Mouse (Mus musculus) liver, embryonic 12.5 days (tissue): ENCODE results near the gene Mrpl43. TPM values are rescaled to one million over a fixed set of nuclear protein-coding genes. Genes with fewer than 3 reads are reported as not detected.

ENCODE experiments used
- ATAC-seq: fragments of 200-750 bp; cut with Nextera tagmentation; 2 replicates; pipeline ENCODE4 v1.8.0; 2017; ENCODE audit warnings: moderate number of reproducible peaks, mild to moderate bottlenecking, moderate library complexity
- H3K27ac ChIP-seq: fragments of 300-500 bp; sonication (generic); 2 replicates; pipeline ENCODE4 v1.5.1; 2016; ENCODE audit warnings: mild to moderate bottlenecking
- H3K27me3 ChIP-seq: fragments of 300-500 bp; sonication (generic); replicated peaks from 2 replicates; pipeline ENCODE4 v1.6.1; 2016; ENCODE audit warnings: mild to moderate bottlenecking, moderate library complexity
- H3K36me3 ChIP-seq: fragments of 300-500 bp; sonication (generic); 2 replicates; pipeline ENCODE4 v1.6.1; 2016; ENCODE audit warnings: mild to moderate bottlenecking, moderate library complexity
- H3K4me1 ChIP-seq: fragments of 300-500 bp; sonication (generic); 2 replicates; pipeline ENCODE4 v1.6.1; 2016
- H3K4me2 ChIP-seq: fragments of 300-500 bp; sonication (generic); 2 replicates; pipeline ENCODE4 v1.6.1; 2016; ENCODE audit warnings: mild to moderate bottlenecking, moderate library complexity
- H3K4me3 ChIP-seq: fragments of 300-500 bp; sonication (generic); 2 replicates; pipeline ENCODE4 v1.5.1; 2016; ENCODE audit warnings: mild to moderate bottlenecking, moderate library complexity
- H3K9ac ChIP-seq: fragments of 300-500 bp; sonication (generic); 2 replicates; pipeline ENCODE4 v1.6.1; 2016; ENCODE audit warnings: mild to moderate bottlenecking, moderate library complexity
- H3K9me3 ChIP-seq: fragments of 300-500 bp; sonication (generic); replicated peaks from 2 replicates; pipeline ENCODE4 v1.6.1; 2016; ENCODE audit warnings: mild to moderate bottlenecking, moderate library complexity
- WGBS: fragments of 180-500 bp; shearing (Covaris S2); methylation state at CpG from one replicate; pipeline ENCODE4 v1.1.7; 2016; ENCODE audit not compliant: insufficient replicate concordance; 5-methylcytosine and 5-hydroxymethylcytosine counted together
- polyA plus RNA-seq: library from polyadenylated mRNA; unstranded; fragments of >200 nt; fragmentation: Nextera tagmentation; extraction: Ambion mirVana; gene quantifications from 2 replicates; pipeline ENCODE4 v1.2.1, GENCODE M21; 2016

Mrpl43 gene
- polyA plus RNA-seq, 1 experiment from 2014 or later = 47.6 TPM

DNA sequence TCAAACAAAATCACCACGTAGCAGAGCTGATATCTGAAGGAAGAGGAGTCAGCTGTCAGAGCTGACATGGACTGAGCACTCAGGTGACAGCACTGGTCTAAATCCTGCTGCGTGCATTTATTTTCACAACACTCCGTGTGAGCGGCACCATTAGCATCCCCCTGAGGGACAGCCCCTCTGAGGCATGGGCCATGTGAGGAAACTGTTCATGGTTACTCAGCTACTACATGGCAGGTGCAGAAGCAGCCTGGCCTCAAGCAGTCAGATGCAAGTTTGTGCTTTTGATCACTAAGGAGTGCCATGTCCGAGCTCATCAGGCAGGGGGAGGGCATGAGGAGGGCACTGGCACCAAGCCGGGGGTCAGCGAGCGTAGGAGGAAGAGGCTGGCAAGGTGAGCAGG is 6.6 kb downstream of the Mrpl43 start:
- H3K9ac ChIP-seq = no peak overlapping the region
- H3K4me2 ChIP-seq = no peak overlapping the region
- peaks cover 58% of the 10 kb centered on the region for H3K36me3 ChIP-seq
- no peak overlapping the region for H3K4me3 ChIP-seq
- WGBS = 82% methylated on average over 8 of the region's 8 CpGs
- peaks cover 14% of the 10 kb centered on the region for H3K4me1 ChIP-seq
- H3K27me3 ChIP-seq = no peaks in the 10 kb centered on the region
- ATAC-seq = no peak
- no peak overlapping the region for H3K27ac ChIP-seq
- no peaks in the 10 kb centered on the region for H3K9me3 ChIP-seq

DNA sequence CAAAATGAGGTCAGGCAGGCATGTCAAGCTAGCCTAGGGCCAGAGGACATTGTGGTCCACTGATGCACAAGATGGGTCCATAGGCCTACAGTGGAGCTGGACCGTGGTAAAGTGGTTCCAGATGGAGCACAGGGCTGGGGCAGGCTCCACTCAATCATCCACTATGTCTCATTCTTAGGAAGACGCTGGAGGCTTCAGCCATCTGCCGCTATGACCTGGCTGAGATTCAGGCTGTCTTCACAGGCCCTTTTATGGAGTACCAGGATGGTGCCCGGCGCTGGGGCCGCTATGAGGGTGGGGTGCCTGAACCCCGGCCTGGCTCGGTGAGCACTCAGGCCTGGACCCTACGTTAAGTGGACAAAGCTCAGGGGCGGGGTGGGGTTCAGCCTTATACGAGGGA is 8.5 kb downstream of the Mrpl43 start:
- WGBS = 81% methylated on average over 11 of the region's 11 CpGs
- no peak for ATAC-seq
- no peak overlapping the region for H3K9ac ChIP-seq
- H3K27ac ChIP-seq = no peak overlapping the region
- H3K4me2 ChIP-seq = no peak overlapping the region
- no peaks in the 10 kb centered on the region for H3K9me3 ChIP-seq
- no peaks in the 10 kb centered on the region for H3K27me3 ChIP-seq
- peaks cover 16% of the 10 kb centered on the region for H3K4me1 ChIP-seq
- H3K4me3 ChIP-seq = no peak overlapping the region
- H3K36me3 ChIP-seq = peaks cover 40% of the 10 kb centered on the region

DNA sequence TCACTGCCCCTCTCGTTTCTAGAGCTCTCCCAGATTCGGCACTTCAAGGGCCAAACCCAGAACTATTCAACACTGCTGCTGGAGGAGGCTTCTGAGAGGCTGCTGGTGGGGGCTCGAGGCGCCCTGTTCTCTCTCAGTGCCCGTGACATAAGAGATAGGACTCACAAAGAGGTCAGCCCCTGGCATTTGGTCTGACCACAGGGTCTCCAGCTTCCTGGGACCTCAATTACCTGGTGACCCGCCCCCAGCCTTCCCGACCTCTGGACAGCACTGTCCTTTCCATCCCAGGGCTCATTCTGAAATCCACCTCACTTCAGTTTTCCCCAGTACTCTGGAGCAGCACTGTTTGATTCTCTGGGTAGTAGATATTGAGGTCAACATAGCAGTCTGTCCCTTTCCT is 13.5 kb downstream of the Mrpl43 start:
- H3K9me3 ChIP-seq = no peaks in the 10 kb centered on the region
- no peak overlapping the region for H3K27ac ChIP-seq
- ATAC-seq = no peak
- H3K4me3 ChIP-seq = no peak overlapping the region
- WGBS = 43% methylated on average over 7 of the region's 7 CpGs
- peaks cover 13% of the 10 kb centered on the region for H3K36me3 ChIP-seq
- H3K9ac ChIP-seq = no peak overlapping the region
- H3K4me1 ChIP-seq = peaks cover 28% of the 10 kb centered on the region
- peaks cover 41% of the 10 kb centered on the region for H3K27me3 ChIP-seq
- no peak overlapping the region; the same call in 1 of the 2 replicates for H3K4me2 ChIP-seq

DNA sequence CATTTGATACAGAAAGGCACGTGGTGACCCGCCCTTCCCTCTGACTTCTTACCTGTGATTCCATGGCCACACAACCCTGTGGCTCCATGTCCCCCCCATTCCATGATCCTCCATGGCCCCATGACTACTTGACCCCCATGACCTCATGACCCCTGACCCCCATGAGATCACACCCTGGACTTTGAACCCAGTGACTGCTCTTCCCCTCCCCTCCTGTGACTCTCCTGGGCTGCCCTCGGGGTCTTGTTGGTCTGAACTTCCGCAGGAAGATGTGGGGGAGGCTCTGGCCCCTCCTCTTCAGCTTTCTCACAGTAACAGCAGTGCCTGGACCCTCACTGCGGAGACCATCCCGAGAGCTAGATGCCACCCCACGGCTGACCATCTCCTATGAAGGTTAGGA is 14.0 kb downstream of the Mrpl43 start:
- Histone ChIP-seq H3K36me3 (peaks cover 8% of the 10 kb centered on the region; the same call in 1 of the 2 replicates), H3K9ac (no peak overlapping the region), H3K27ac (no peak overlapping the region), H3K4me2 (no peak overlapping the region; the same call in 1 of the 2 replicates), H3K9me3 (no peaks in the 10 kb centered on the region), H3K27me3 (peaks cover 45% of the 10 kb centered on the region), H3K4me3 (no peak overlapping the region), H3K4me1 (peaks cover 28% of the 10 kb centered on the region)
- no peak for ATAC-seq
- WGBS = 33% methylated on average over 7 of the region's 7 CpGs

DNA sequence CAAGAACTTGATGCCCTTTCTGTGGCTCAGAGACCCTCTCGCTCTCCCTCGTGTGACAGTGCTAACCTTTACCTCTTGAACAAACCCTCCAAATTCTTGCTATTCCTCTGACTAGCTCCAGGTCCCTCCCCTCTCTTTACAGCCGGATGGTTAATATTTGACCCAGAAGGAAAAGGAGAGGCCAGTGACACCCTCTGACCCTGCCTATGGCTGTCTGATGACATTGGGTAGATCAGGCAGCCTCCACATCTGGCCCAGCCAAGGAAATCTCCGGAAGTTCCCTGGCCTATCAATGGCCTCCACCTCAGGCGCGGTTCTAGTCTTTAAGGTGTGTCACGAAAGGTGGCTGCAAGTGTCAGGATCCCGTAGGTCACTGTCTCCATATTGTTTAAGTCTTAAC is 15.2 kb downstream of the Mrpl43 start:
- H3K27ac ChIP-seq = peak overlapping the region; percentile 57
- no peak overlapping the region for H3K4me3 ChIP-seq
- H3K4me1 ChIP-seq = peaks cover 27% of the 10 kb centered on the region

DNA sequence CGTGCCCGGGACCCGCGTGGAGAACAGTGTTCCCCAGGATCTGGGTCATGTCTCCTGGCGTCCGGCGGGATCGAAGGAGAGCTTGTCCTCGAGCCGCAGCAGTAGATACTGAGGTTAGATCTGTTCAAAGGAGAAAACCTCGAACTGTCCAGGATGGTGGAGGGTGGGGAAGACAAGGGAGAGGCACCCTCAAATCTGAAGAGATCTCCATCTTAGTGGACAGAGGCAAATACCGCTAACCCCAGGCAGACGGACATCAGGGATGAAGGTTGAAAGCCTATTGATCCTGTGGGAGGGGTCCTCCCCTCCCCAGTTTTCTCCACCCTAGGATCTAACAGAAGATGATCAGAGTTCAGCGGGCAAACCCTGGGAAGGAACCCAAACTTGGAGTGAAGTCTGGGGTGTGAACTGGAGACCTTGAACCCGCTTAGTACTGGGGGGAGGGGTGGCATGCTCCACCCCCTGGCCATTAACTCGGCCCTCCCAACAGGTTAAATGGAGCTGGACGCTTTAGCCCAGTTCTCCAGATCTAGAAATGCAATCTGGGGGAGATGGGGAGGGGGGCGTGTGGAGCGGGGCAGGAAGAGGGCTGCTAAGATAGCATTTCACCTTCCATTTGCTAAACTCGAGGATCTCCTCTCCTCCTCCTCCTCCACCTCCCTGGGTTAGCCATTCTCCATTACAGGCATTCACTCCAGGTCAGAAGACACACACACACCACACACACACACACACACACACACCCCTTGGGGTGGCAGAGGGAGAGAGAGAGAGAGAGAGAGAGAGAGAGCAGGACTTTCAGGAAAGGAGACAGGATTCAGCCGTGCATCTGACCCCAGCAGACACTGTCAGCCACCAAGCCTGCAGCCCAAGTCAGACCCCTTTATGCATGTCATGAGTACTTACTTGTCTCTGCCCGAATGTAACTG is 16.4 kb downstream of the Mrpl43 start:
- 0 out of 2 replicates have a peak, but pooled peaks have one; percentile 11 for ATAC-seq
- peak overlapping the region; percentile 69 for H3K27ac ChIP-seq

More for the DNA sequence above, 15.2 kb downstream of the Mrpl43 start:
- Histone ChIP-seq H3K27me3 (peaks cover 54% of the 10 kb centered on the region), H3K9me3 (no peaks in the 10 kb centered on the region), H3K36me3 (0 out of 2 replicates have a peak, but pooled peaks cover 2% of the 10 kb centered on the region), H3K9ac (no peak overlapping the region), H3K4me2 (peak overlapping the region; percentile 71)
- 64% methylated on average over 8 of the region's 8 CpGs for WGBS
- ATAC-seq = peak; percentile 10; the same call in 1 of the 2 replicates

DNA sequence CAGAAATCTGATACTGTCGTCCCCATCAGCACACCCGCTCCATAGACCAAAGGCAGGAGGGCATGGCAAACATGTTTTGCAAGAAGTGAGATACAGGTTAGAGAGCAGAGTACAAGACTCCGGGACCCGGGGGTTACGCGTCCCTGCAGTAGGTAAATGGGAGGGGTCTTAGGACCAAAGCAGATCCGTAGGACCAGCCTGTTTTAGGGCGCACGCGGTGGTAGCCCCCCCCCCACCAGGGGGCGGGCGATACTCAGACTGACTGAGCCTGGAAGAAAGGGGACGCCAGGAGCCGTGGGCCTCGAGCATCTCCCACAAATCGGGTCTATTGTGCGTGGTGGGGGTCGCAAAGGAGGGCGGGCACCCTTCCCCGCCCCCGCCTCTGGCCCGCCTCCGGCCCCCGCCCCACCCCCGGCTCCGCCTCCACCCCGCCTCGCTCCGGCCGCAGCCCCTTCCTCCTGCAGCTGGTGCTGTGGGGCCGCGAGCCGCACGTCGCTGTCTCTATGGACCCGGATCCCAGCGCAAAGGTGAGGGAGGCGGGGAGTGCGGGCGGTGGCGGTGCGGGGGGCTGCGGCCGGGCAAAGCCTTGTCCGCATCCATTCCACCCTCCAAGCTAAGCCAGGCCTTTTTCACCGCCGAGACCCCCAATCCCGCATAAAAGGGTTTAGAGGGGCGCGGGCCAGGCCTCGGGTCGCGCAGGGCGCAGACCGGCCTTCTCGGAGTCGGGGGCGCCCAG is 17.2 kb downstream of the Mrpl43 start, which contains the start of gene Sema4g:
TSS of gene Sema4g (plus strand) at position 271 of the 736 bp plus-strand sequence.
- ATAC-seq = 0 out of 2 replicates have a peak, but pooled peaks have one; percentile 25
- Histone ChIP-seq H3K9ac (peak within 1 kb of the TSS; percentile 63), H3K27ac (peak within 1 kb of the TSS; percentile 69)

More for the DNA sequence above, 16.4 kb downstream of the Mrpl43 start:
- WGBS = 9% methylated on average over 22 of the region's 22 CpGs
- Histone ChIP-seq H3K4me2 (peak overlapping the region; percentile 71), H3K4me3 (peak overlapping the region; percentile 59), H3K36me3 (no peaks in the 10 kb centered on the region), H3K9me3 (no peaks in the 10 kb centered on the region), H3K4me1 (peaks cover 37% of the 10 kb centered on the region), H3K27me3 (peaks cover 54% of the 10 kb centered on the region), H3K9ac (peak overlapping the region; percentile 63)

DNA sequence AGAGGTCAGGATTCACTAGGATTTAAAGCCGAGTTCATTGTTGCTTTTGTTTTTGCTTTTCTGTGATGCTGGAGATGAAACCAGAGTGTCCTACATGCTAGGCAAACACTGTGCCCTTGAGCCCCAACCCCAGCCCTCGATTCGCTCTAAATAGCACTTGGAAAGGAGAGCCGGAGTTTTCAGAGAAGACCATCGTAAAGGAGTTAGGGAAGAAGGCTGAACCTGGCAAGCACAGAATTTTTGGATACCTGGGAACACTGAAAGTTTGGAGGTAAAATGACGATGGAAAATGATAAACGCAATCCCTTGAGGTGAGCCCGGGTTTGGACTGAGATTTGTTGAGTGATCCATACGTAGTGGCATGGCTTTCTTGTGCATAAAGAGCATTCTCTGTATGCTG is 17.9 kb downstream of the Mrpl43 start:
- H3K27ac ChIP-seq = no peak overlapping the region
- peaks cover 42% of the 10 kb centered on the region for H3K4me1 ChIP-seq
- H3K9me3 ChIP-seq = no peaks in the 10 kb centered on the region
- peak overlapping the region; percentile 59; the same call in 1 of the 2 replicates for H3K4me3 ChIP-seq
- H3K4me2 ChIP-seq = peak overlapping the region; percentile 71
- H3K9ac ChIP-seq = no peak overlapping the region
- H3K36me3 ChIP-seq = peaks cover 2% of the 10 kb centered on the region; the same call in 1 of the 2 replicates
- ATAC-seq = no peak
- WGBS = 44% methylated on average over 9 of the region's 9 CpGs
- H3K27me3 ChIP-seq = peaks cover 54% of the 10 kb centered on the region

More for the DNA sequence above, 17.2 kb downstream of the Mrpl43 start, which contains the start of gene Sema4g:
- Histone ChIP-seq H3K4me3 (peak within 1 kb of the TSS; percentile 59), H3K4me2 (peak within 1 kb of the TSS; percentile 71), H3K27me3 (peaks cover 54% of the 10 kb centered on the region), H3K9me3 (no peaks in the 10 kb centered on the region), H3K4me1 (peaks cover 42% of the 10 kb centered on the region), H3K36me3 (no peaks in the 10 kb centered on the region)
- 2% methylated on average over 53 of the region's 58 CpGs for WGBS

DNA sequence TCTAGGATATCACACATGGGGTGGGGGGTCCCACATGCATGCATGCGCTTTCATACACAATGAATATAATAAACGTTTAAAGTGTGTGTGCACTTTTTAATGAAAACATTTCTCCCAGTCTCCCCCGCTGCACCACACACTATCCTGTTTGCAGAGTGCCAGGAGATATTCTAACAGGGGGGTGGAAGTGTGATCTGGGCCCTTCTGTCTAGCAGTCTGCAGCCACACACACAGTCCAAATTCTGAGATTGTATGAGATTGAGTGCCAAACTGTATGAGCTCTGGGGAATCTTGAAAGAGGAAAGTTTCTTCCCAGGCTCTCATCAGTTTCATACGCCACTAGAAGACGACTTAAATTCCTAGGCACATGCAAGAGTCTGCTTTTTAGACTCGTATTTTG is 18.4 kb downstream of the Mrpl43 start:
- H3K27me3 ChIP-seq = peaks cover 54% of the 10 kb centered on the region
- H3K9me3 ChIP-seq = no peaks in the 10 kb centered on the region
- no peak overlapping the region for H3K4me3 ChIP-seq
- no peak overlapping the region for H3K27ac ChIP-seq
- H3K4me2 ChIP-seq = no peak overlapping the region
- WGBS = 57% methylated on average over 6 of the region's 6 CpGs
- peaks cover 41% of the 10 kb centered on the region for H3K4me1 ChIP-seq
- peaks cover 4% of the 10 kb centered on the region; the same call in 1 of the 2 replicates for H3K36me3 ChIP-seq
- no peak overlapping the region for H3K9ac ChIP-seq
- no peak for ATAC-seq

DNA sequence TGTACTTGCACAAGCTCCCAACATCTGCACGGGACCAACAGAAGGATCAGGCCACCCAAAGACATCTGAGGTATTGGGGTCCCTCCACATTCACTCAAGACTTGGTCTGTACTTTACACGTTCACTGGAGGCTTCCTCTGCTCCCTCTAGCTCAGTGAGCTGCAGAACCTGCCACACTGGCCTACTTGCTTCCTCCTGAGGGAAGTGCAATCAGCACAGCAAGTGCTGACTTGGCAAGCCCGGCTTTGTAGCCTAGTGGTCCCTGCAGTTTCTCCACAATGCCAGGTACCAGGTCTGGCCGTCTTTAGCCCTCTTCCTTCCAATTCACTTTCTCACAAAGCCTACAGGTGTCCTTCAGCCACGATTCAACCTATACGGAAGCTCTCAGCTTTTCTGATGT is 19.2 kb downstream of the Mrpl43 start:
- Histone ChIP-seq H3K36me3 (peaks cover 10% of the 10 kb centered on the region), H3K4me2 (no peak overlapping the region), H3K27me3 (peaks cover 54% of the 10 kb centered on the region), H3K4me1 (peaks cover 33% of the 10 kb centered on the region), H3K27ac (no peak overlapping the region), H3K4me3 (no peak overlapping the region), H3K9me3 (no peaks in the 10 kb centered on the region), H3K9ac (no peak overlapping the region)
- 54% methylated on average over 6 of the region's 6 CpGs for WGBS
- ATAC-seq = no peak

DNA sequence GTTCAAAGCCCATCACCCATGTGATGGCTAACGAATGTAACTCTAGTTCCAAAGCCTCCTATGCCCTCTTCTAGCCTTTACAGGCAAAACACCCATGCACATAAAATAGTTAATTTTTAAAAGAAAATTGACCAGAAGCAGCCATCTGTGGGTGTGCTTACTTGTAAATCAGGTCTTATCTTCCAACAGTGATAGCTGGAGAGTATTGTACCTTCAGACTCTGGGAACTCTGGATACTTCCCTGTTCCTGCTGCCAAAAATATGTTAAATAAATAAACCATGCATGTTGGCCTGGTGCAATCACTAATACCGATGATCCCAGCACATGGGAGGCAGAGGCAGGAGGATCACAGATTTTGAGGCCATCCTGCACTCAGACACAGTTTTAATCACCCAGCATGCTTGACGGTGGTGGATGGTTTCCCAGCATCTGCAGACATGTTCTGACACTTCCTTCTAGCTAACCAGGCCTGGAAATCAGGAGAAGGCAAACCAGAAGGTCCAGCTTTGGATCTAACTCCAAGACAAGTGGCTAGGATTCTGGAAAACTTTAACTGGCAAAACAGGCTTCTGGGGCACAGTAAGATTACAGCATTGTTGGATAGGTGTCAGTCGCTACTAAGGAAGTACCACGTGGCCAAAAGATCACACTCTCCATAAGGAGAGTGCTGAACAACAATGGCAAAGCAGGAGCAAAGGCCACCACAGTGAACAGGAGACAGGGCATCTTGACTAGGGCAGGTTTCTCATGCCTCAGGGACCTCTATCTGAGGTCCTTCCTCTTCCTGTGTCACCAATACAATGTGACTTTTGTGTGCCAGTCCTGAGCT is 20.9 kb downstream of the Mrpl43 start:
- Histone ChIP-seq H3K4me3 (no peak overlapping the region), H3K27me3 (peaks cover 40% of the 10 kb centered on the region), H3K4me1 (peaks cover 33% of the 10 kb centered on the region), H3K27ac (no peak overlapping the region), H3K9me3 (no peaks in the 10 kb centered on the region), H3K36me3 (peaks cover 25% of the 10 kb centered on the region), H3K9ac (no peak overlapping the region), H3K4me2 (no peak overlapping the region)
- no peak for ATAC-seq
- 47% methylated on average over 5 of the region's 5 CpGs for WGBS
